Mouse (Mus musculus): ENCODE results near the gene Sgsm2. TPM values are rescaled to one million over a fixed set of nuclear protein-coding genes. Genes with fewer than 3 reads are reported as not detected.

Sgsm2 gene
- polyA plus RNA-seq, 1 experiment from 2014 or later = 5.5 TPM

DNA sequence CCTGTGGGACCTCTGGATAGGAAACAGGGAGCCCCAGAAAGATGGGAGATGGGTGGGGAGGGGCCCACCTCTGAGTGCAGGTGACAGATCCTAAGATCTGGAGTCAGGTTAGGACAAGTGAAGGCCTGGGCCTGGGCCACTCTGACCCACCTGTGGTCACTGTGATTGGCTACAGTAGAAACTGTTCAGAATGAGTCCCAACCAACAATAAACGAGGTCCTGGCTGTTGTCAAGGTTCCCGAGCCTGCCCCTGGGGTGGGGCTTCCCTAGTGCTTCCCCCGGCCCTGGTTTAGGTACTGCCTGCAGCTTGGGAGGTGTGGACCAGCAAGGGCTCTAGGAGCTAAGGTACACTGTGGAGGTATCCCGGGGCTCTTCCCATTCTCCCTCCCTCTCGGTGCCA, 53.1 kb downstream of the Sgsm2 start:
- no peaks in the 10 kb centered on the region for H3K9me3 ChIP-seq
- H3K4me1 ChIP-seq = peaks cover 71% of the 10 kb centered on the region
- no peaks in the 10 kb centered on the region for H3K27me3 ChIP-seq (ENCODE audit: insufficient read depth, poor library complexity, severe bottlenecking)
- H3K27ac ChIP-seq = peak overlapping the region; percentile 59
- DNase-seq (ENCODE audit: low spot score) = no peak
- 58% methylated on average over 5 of the region's 5 CpGs for WGBS
- H3K36me3 ChIP-seq = peaks cover 50% of the 10 kb centered on the region
- no peak overlapping the region for H3K4me3 ChIP-seq

GRCm38 (mm10) chr11:74843435-74843714, 53.5 kb downstream of the Sgsm2 start:
- Histone ChIP-seq H3K4me1 (peaks cover 70% of the 10 kb centered on the region), H3K27me3 (ENCODE audit: insufficient read depth, poor library complexity, severe bottlenecking) (no peaks in the 10 kb centered on the region), H3K9me3 (no peaks in the 10 kb centered on the region), H3K4me3 (peak overlapping the region; percentile 12; the same call in 1 of the 2 replicates), H3K36me3 (peaks cover 50% of the 10 kb centered on the region), H3K27ac (peak overlapping the region; percentile 59)
- DNase-seq (ENCODE audit: low spot score) = no peak
- 71% methylated on average over 2 of the region's 2 CpGs for WGBS

- peak overlapping the region; percentile 12; the same call in 1 of the 2 replicates for H3K4me3 ChIP-seq
- DNase-seq (ENCODE audit: low spot score) = no peak
- peak overlapping the region; percentile 59 for H3K27ac ChIP-seq
- H3K36me3 ChIP-seq = peaks cover 50% of the 10 kb centered on the region
- peaks cover 68% of the 10 kb centered on the region for H3K4me1 ChIP-seq
- WGBS = 89% methylated on average over 20 of the region's 22 CpGs
- no peaks in the 10 kb centered on the region for H3K9me3 ChIP-seq
- no peaks in the 10 kb centered on the region for H3K27me3 ChIP-seq (ENCODE audit: insufficient read depth, poor library complexity, severe bottlenecking)
Observed at GRCm38 (mm10) chr11:74842656-74843434, 54.0 kb downstream of the Sgsm2 start.

- WGBS = 86% methylated on average over 13 of the region's 13 CpGs
- Histone ChIP-seq H3K4me1 (peaks cover 72% of the 10 kb centered on the region), H3K36me3 (peaks cover 50% of the 10 kb centered on the region), H3K4me3 (no peak overlapping the region), H3K9me3 (no peaks in the 10 kb centered on the region), H3K27me3 (ENCODE audit: insufficient read depth, poor library complexity, severe bottlenecking) (no peaks in the 10 kb centered on the region), H3K27ac (peak overlapping the region; percentile 59; the same call in 1 of the 2 replicates)
- no peak for DNase-seq (ENCODE audit: low spot score)
Observed at GRCm38 (mm10) chr11:74842045-74842444, 54.8 kb downstream of the Sgsm2 start.

- no peak for DNase-seq (ENCODE audit: low spot score)
- Histone ChIP-seq H3K27me3 (ENCODE audit: insufficient read depth, poor library complexity, severe bottlenecking) (no peaks in the 10 kb centered on the region), H3K9me3 (no peaks in the 10 kb centered on the region), H3K4me3 (no peak overlapping the region), H3K27ac (peak overlapping the region; percentile 53), H3K4me1 (peaks cover 79% of the 10 kb centered on the region), H3K36me3 (peaks cover 53% of the 10 kb centered on the region)
- WGBS = 79% methylated on average over 9 of the region's 9 CpGs
Observed at GRCm38 (mm10) chr11:74841366-74841765, 55.5 kb downstream of the Sgsm2 start.

GRCm38 (mm10) chr11:74840739-74841138, 56.1 kb downstream of the Sgsm2 start:
- Histone ChIP-seq H3K36me3 (peaks cover 47% of the 10 kb centered on the region), H3K27me3 (ENCODE audit: insufficient read depth, poor library complexity, severe bottlenecking) (no peaks in the 10 kb centered on the region), H3K4me1 (peaks cover 86% of the 10 kb centered on the region), H3K4me3 (no peak overlapping the region), H3K27ac (peak overlapping the region; percentile 53), H3K9me3 (no peaks in the 10 kb centered on the region)
- WGBS = 89% methylated on average over 8 of the region's 8 CpGs
- DNase-seq (ENCODE audit: low spot score) = no peak

GRCm38 (mm10) chr11:74839860-74840715, 56.8 kb downstream of the Sgsm2 start:
- no peak overlapping the region for H3K4me3 ChIP-seq
- DNase-seq (ENCODE audit: low spot score) = no peak
- no peaks in the 10 kb centered on the region for H3K27me3 ChIP-seq (ENCODE audit: insufficient read depth, poor library complexity, severe bottlenecking)
- H3K36me3 ChIP-seq = peaks cover 42% of the 10 kb centered on the region
- 91% methylated on average over 19 of the region's 19 CpGs for WGBS
- peak overlapping the region; percentile 97 for H3K27ac ChIP-seq
- no peaks in the 10 kb centered on the region for H3K9me3 ChIP-seq
- H3K4me1 ChIP-seq = peaks cover 87% of the 10 kb centered on the region

DNA sequence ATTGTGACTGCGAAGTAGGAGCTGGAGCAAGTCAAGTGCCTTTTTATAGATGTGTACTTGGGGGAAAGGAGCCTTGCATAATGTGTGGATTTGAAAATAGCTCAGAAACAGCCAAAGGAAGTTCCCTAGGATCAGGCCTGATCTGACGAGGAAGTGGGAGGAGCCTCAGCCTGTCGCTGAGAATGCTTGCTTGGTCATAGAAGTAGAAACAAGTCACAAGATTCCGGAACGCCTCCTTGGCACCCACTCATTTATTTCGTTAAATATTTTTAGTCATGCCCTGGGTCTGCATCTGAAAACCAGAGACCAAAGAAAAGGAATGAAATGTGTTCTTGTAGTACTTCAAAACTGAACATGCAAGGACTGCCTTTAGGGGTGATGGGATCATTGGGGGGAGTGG, 57.9 kb downstream of the Sgsm2 start:
- H3K36me3 ChIP-seq = peaks cover 31% of the 10 kb centered on the region
- H3K4me3 ChIP-seq = peak overlapping the region; percentile 65

GRCm38 (mm10) chr11:74838441-74838840, 58.4 kb downstream of the Sgsm2 start:
- no peaks in the 10 kb centered on the region for H3K9me3 ChIP-seq
- WGBS = 0% methylated on average over 35 of the region's 35 CpGs
- H3K27me3 ChIP-seq (ENCODE audit: insufficient read depth, poor library complexity, severe bottlenecking) = no peaks in the 10 kb centered on the region
- DNase-seq (ENCODE audit: low spot score) = peak; percentile 98
- H3K36me3 ChIP-seq = peaks cover 25% of the 10 kb centered on the region
- H3K4me3 ChIP-seq = peak overlapping the region; percentile 65
- H3K27ac ChIP-seq = peak overlapping the region; percentile 97
- peaks cover 91% of the 10 kb centered on the region for H3K4me1 ChIP-seq

More for the DNA sequence above, 57.9 kb downstream of the Sgsm2 start:
- no peaks in the 10 kb centered on the region for H3K27me3 ChIP-seq (ENCODE audit: insufficient read depth, poor library complexity, severe bottlenecking)
- no peak for DNase-seq (ENCODE audit: low spot score)
- H3K27ac ChIP-seq = peak overlapping the region; percentile 97
- peaks cover 91% of the 10 kb centered on the region for H3K4me1 ChIP-seq
- no peaks in the 10 kb centered on the region for H3K9me3 ChIP-seq
- 43% methylated on average over 6 of the region's 6 CpGs for WGBS

DNA sequence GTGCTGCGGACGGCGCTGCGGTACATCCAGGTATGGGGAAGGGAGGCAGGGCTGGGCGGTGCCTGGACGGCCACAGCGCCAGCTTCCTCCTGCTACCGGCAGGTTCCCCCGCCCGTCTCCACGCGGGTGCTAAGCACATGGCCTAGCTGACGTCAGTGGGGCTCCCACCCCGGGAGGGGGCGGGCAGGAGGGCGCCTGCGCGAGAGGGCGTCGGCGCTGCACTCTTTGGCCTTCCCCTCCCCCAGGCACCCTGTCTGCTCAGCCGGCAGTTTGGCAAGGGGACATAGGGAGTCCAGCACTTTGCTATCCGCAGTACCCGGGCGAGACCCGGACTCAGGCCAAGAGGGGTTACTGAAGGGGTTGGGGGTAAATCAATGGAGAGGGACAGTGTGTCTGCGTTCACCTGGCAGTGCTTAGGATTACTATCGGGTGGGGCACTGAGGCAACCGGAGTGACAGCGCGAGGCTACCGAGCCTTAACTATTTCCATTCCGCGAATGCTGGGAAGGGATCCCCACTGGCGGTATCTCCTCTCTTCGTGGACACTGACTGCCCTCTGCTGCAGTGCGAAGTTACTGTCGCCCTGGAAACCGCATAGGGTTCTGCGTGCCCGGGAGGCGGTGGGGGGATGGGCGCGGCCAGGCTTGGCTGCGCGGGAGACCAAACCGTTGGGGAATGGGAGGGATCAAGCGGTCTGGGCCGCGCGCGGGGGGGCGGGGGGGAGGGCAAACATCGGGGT, 59.0 kb downstream of the Sgsm2 start:
- Histone ChIP-seq H3K27me3 (ENCODE audit: insufficient read depth, poor library complexity, severe bottlenecking) (no peaks in the 10 kb centered on the region), H3K9me3 (no peaks in the 10 kb centered on the region), H3K36me3 (peaks cover 20% of the 10 kb centered on the region), H3K4me3 (peak overlapping the region; percentile 65), H3K4me1 (peaks cover 91% of the 10 kb centered on the region), H3K27ac (peak overlapping the region; percentile 97)
- peak; percentile 97 for DNase-seq (ENCODE audit: low spot score)
- WGBS = under 1% methylated on average over 53 of the region's 54 CpGs

- Histone ChIP-seq H3K4me1 (peaks cover 91% of the 10 kb centered on the region), H3K27me3 (ENCODE audit: insufficient read depth, poor library complexity, severe bottlenecking) (no peaks in the 10 kb centered on the region), H3K36me3 (peaks cover 13% of the 10 kb centered on the region), H3K4me3 (peak overlapping the region; percentile 65), H3K9me3 (no peaks in the 10 kb centered on the region), H3K27ac (peak overlapping the region; percentile 97)
- 45% methylated on average over 16 of the region's 16 CpGs for WGBS
- peak; percentile 61 for DNase-seq (ENCODE audit: low spot score)
Observed at GRCm38 (mm10) chr11:74837056-74837693, 59.7 kb downstream of the Sgsm2 start.
